Mouse (Mus musculus) stomach, embryonic 14.5 days (tissue): ENCODE data around the gene Dnah3. TPM values are rescaled to one million over a fixed set of nuclear protein-coding genes. Genes with fewer than 3 reads are reported as not detected.

Experiments
- ATAC-seq: fragments of 200-750 bp; cut with Nextera tagmentation; 2 replicates; pipeline ENCODE4 v1.8.0; 2017; ENCODE audit warnings: low read depth, moderate TSS enrichment; ENCODE audit not compliant: insufficient number of reproducible peaks, insufficient read depth, low FRiP score
- H3K27ac ChIP-seq: fragments of 300-500 bp; sonication (generic); 2 replicates; pipeline ENCODE4 v1.5.1; 2014; ENCODE audit warnings: mild to moderate bottlenecking, low read length, moderate library complexity, mixed read lengths
- H3K27me3 ChIP-seq: fragments of 300-500 bp; sonication (generic); 2 replicates; pipeline ENCODE4 v1.6.1; 2014; ENCODE audit warnings: low read length, control low read depth, mixed read lengths; ENCODE audit not compliant: control insufficient read depth, insufficient read depth
- H3K36me3 ChIP-seq: fragments of 300-500 bp; sonication (generic); 2 replicates; pipeline ENCODE4 v1.6.1; 2014; ENCODE audit warnings: mild to moderate bottlenecking, control low read depth, low read length, moderate library complexity, mixed read lengths; ENCODE audit not compliant: control insufficient read depth, insufficient read depth
- H3K4me1 ChIP-seq: fragments of 300-500 bp; sonication (generic); 2 replicates; pipeline ENCODE4 v1.6.1; 2014; ENCODE audit warnings: low read length, control low read depth, mixed read lengths; ENCODE audit not compliant: control insufficient read depth, insufficient read depth
- H3K4me2 ChIP-seq: fragments of 300-500 bp; sonication (generic); replicated peaks from 2 replicates; pipeline ENCODE4 v1.6.1; 2014; ENCODE audit warnings: low read depth, low read length, control low read depth
- H3K4me3 ChIP-seq: fragments of 300-500 bp; sonication (generic); 2 replicates; pipeline ENCODE4 v1.5.1; 2014; ENCODE audit warnings: low read depth, low read length, control low read depth
- H3K9ac ChIP-seq: fragments of 300-500 bp; sonication (generic); replicated peaks from 2 replicates; pipeline ENCODE4 v1.6.1; 2014; ENCODE audit warnings: low read depth, mild to moderate bottlenecking, control low read depth, low read length, moderate library complexity, mixed read lengths
- H3K9me3 ChIP-seq: fragments of 300-500 bp; sonication (generic); 2 replicates; pipeline ENCODE4 v1.6.1; 2016; ENCODE audit warnings: low read depth, low read length, control low read depth; ENCODE audit not compliant: control insufficient read depth
- WGBS: fragments of 180-500 bp; shearing (Covaris S2); extraction: QIAGEN DNeasy Blood & Tissue Kit; methylation state at CpG from one replicate; pipeline ENCODE4 v1.1.7; 2014; 5-methylcytosine and 5-hydroxymethylcytosine counted together
- polyA plus RNA-seq: library from polyadenylated mRNA; unstranded; fragments of >200 nt; fragmentation: Nextera tagmentation; extraction: Ambion mirVana; gene quantifications from 2 replicates; pipeline ENCODE4 v1.2.1, GENCODE M21; 2014

Dnah3 gene
- polyA plus RNA-seq, 1 experiment from 2014 or later: 0.23 TPM

DNA sequence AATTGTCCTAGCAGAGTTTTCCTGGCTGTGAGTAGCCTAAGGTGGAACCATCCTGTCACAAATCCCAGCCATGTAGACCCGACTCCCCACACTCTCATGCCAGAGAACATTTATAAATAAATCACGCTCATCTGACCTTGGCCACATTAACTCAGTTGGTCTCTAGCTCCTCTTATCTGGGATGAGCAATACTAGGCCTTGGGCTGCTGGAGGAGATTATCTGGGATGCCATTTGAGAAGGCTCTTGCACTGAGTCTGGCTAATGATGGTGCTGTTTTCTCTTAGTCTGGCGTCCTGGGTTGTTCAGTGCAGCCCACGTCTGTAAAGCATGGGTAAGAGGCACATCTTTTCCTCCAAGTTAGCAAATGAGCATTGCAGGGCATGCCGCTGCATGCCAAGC lies 14.6 kb upstream of the Dnah3 start:
- no peak for ATAC-seq
- Histone ChIP-seq H3K27me3 (no peaks in the 10 kb centered on the region), H3K9ac (no peak overlapping the region), H3K9me3 (no peaks in the 10 kb centered on the region), H3K4me1 (no peaks in the 10 kb centered on the region), H3K27ac (no peak overlapping the region), H3K4me3 (no peak overlapping the region), H3K36me3 (no peaks in the 10 kb centered on the region), H3K4me2 (no peak overlapping the region)
- WGBS: 84% methylated on average over 5 of the region's 5 CpGs

DNA sequence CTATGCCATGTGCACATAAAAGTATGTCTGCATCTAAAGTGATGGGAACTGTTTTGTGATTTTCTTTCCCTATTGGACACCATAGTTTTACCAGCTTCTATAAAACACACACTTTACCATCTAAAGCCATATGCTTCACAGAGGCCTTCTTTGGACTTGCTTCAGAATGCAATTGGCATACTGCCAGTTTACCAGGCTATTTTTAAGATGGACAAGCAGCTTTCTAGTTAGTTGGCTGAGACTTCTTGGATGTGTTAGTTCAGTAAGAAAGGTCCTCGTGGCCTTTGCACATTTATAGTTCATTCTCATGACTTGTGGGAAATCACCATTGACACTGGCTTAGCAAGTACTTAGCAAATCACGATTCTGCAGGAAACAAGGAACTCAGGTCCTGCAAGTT lies 11.3 kb upstream of the Dnah3 start:
- H3K4me1 ChIP-seq: 0 out of 2 replicates have a peak, but pooled peaks cover 4% of the 10 kb centered on the region
- H3K4me3 ChIP-seq: no peak overlapping the region
- H3K27ac ChIP-seq: no peak overlapping the region
- H3K4me2 ChIP-seq: no peak overlapping the region
- H3K9ac ChIP-seq: no peak overlapping the region
- no peaks in the 10 kb centered on the region for H3K36me3 ChIP-seq
- WGBS: 53% methylated on average over 2 of the region's 2 CpGs
- no peak for ATAC-seq
- H3K27me3 ChIP-seq: no peaks in the 10 kb centered on the region
- no peaks in the 10 kb centered on the region for H3K9me3 ChIP-seq

DNA sequence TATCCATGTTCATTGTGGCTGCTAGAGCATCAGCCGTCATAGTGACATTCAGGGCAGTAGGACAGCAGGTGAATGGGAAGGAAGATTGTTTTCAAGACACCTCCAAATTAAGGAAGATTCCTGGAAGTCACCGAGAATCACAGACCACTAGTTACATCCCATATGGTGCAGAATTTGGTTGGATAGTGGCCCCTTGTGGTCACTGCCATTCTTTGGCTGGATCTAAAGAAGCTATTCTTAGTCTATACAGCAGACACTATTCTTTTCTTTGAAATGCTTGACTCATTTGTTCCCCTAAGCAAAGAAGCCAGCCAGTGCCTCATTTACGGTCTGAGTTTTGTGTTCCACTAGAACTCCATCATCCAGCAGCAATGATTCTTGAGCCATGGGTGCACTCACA lies 9.9 kb upstream of the Dnah3 start:
- H3K4me3 ChIP-seq: no peak overlapping the region
- H3K9me3 ChIP-seq: no peaks in the 10 kb centered on the region
- H3K36me3 ChIP-seq: no peaks in the 10 kb centered on the region
- no peak for ATAC-seq
- 73% methylated on average over 3 of the region's 3 CpGs for WGBS
- no peaks in the 10 kb centered on the region for H3K27me3 ChIP-seq
- no peak overlapping the region for H3K4me2 ChIP-seq
- no peak overlapping the region for H3K9ac ChIP-seq
- 0 out of 2 replicates have a peak, but pooled peaks cover 4% of the 10 kb centered on the region for H3K4me1 ChIP-seq
- no peak overlapping the region for H3K27ac ChIP-seq

DNA sequence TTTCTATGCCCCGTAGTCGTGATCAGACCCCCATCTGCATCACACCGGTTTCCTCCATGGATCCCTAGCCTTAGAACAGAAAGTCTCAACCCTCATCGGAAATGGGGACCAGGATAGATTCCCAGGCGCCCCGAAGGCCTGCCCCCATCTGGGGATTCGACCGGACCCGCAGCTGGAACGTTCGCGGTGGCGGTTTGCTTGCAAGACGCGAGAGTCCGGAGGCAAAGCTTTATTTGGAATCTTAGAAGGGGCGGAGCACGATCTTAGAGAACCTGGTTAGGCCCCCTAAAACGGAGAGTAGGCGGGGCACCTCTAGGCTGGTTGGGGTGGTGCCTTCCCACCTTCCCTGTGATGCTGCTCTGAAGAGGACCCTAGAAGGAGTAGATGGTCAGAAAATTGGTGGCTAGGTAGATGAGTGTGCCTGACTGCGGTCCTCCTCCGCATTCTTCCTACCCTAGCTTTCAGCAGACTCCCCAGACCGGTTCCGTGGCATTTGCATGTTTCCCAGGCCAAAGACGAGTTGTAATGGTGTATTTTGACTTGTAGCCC lies 8.0 kb upstream of the Dnah3 start:
- peak; percentile 14; the same call in 1 of the 2 replicates for ATAC-seq
- H3K4me2 ChIP-seq: peak overlapping the region; percentile 94
- H3K9me3 ChIP-seq: no peaks in the 10 kb centered on the region
- H3K36me3 ChIP-seq: no peaks in the 10 kb centered on the region
- H3K27ac ChIP-seq: peak overlapping the region; percentile 29; the same call in 1 of the 2 replicates
- WGBS: 3% methylated on average over 25 of the region's 25 CpGs
- H3K4me1 ChIP-seq: 0 out of 2 replicates have a peak, but pooled peaks cover 4% of the 10 kb centered on the region
- no peaks in the 10 kb centered on the region for H3K27me3 ChIP-seq
- H3K9ac ChIP-seq: peak overlapping the region; percentile 39
- H3K4me3 ChIP-seq: peak overlapping the region; percentile 60

DNA sequence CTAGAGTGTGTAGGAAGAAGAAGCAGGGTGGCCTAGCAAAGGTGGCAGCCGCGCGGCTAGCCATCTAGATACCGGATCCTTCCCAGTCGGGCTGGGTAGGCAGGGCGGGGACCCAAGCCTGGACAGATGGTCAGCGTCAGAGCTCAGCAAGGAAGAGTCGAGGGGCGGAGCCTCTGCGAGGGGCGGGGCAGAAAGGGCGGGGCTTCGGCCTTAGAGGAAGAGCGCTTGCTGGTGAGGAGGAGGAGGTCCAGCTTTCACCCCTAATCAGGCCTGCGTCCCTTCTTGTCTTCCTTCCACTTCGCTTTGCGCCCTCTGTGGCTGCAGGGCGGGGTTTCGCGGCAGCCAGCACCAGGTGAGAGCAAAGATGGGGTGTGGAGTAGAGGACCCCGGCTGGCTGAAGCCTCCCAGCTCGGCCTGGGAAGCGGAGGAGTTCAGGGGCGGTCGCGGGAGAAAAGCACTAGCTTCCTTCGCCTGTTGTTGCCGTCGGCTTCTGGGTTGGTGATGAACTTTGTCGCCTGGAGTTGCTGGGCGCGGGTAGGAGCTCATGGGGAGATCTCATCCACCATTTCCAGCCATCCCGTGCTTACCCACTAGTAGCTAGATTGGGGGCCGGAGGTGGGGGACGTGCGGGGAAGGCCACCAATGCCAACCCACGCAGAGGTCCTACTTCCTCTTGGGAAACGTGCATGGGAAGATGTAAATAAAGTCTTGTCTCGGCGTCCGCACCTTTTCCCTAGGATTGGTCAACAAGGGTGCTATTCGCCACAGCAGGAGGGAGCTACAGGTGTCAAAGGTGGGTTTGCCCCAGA lies 7.3 kb upstream of the Dnah3 start, which contains the start of gene Tmem159:
TSS of gene Tmem159 (plus strand) at position 190 of the 809 bp plus-strand sequence.
- under 1% methylated on average over 42 of the region's 42 CpGs for WGBS
- peak; percentile 93 for ATAC-seq

DNA sequence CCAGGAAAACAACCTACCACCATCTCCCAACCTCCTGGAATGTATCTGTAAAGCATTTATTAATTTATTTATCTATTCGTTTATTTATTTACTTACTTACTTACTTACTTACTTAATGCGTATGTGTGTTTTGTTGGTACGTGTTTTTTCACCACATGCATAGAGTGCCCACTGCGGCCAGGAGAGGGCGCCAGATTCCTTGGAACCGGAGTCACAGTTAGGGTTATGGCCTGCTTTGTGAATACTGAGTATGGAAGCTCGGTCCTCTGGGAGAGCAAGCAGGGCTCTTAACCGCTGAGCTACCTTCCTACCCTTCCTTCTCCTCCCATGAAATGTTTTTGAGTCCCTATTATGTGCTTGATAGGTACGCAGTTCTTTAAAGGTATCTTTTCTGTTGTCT lies 3.3 kb upstream of the Dnah3 start:
- Histone ChIP-seq H3K9ac (no peak overlapping the region), H3K27me3 (no peaks in the 10 kb centered on the region), H3K27ac (no peak overlapping the region), H3K4me3 (no peak overlapping the region), H3K9me3 (no peaks in the 10 kb centered on the region), H3K4me2 (no peak overlapping the region), H3K4me1 (0 out of 2 replicates have a peak, but pooled peaks cover 2% of the 10 kb centered on the region), H3K36me3 (no peaks in the 10 kb centered on the region)
- peak; percentile 35; the same call in 1 of the 2 replicates for ATAC-seq
- WGBS: 24% methylated on average over 9 of the region's 9 CpGs

More for the DNA sequence above, 7.3 kb upstream of the Dnah3 start, which contains the start of gene Tmem159:
- peak within 1 kb of the TSS; percentile 39 for H3K9ac ChIP-seq
- 0 out of 2 replicates have a peak, but pooled peaks cover 4% of the 10 kb centered on the region for H3K4me1 ChIP-seq
- H3K9me3 ChIP-seq: no peaks in the 10 kb centered on the region
- H3K36me3 ChIP-seq: no peaks in the 10 kb centered on the region
- H3K4me2 ChIP-seq: peak within 1 kb of the TSS; percentile 94
- H3K27ac ChIP-seq: peak within 1 kb of the TSS; percentile 29; the same call in 1 of the 2 replicates
- peak within 1 kb of the TSS; percentile 60 for H3K4me3 ChIP-seq
- H3K27me3 ChIP-seq: no peaks in the 10 kb centered on the region

DNA sequence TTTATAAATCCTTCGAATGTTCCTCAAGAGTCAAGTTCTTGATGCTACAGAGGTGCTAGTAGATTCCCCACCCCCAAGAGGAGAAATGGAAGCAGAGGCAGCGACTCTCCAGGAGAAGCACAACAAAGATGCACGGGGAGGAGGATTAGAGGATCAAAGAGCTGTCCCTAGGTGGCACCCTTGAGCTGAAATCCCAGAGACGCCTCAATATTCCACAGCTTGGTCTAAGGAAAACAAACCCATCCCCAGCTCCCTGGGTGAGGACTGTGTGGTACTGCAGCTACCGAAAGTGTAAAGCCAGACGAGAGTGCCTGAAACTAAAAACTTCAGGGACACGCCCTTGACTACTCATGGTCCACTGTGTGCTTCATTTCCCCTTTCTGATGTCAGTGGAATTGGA lies 2.8 kb upstream of the Dnah3 start:
- Histone ChIP-seq H3K9me3 (no peaks in the 10 kb centered on the region), H3K4me2 (no peak overlapping the region), H3K36me3 (no peaks in the 10 kb centered on the region), H3K4me1 (no peaks in the 10 kb centered on the region), H3K27me3 (no peaks in the 10 kb centered on the region), H3K9ac (no peak overlapping the region), H3K4me3 (no peak overlapping the region), H3K27ac (no peak overlapping the region)
- ATAC-seq: no peak
- WGBS: 12% methylated on average over 7 of the region's 7 CpGs

DNA sequence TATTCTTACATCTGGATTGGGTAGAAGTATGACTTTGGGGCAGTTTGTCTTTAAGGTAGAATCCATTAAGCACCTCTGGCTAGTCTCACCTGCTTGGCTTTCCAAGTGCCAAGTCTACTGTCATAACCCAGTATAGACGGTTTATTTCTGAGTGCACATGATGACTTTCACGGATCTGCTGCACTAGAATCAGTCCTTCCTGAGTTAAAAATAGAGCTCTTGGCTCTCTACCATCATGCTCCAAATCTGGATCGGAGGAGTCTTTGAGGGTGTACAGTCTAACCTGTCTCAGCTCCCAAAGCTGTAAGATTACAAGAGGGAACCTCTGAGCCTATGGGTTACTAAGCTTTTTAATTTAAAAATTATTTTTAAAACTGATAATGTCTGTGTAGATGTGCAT lies 864 bp downstream of the Dnah3 start:
- H3K36me3 ChIP-seq: no peaks in the 10 kb centered on the region
- no peak overlapping the region for H3K4me3 ChIP-seq
- H3K4me2 ChIP-seq: no peak overlapping the region
- no peaks in the 10 kb centered on the region for H3K9me3 ChIP-seq
- no peak overlapping the region for H3K27ac ChIP-seq
- H3K9ac ChIP-seq: no peak overlapping the region
- H3K27me3 ChIP-seq: no peaks in the 10 kb centered on the region
- ATAC-seq: no peak
- no peaks in the 10 kb centered on the region for H3K4me1 ChIP-seq
- WGBS: 80% methylated on average over 3 of the region's 3 CpGs
